Mouse (Mus musculus) limb, embryonic 14.5 days (tissue): ENCODE measurements at regions not wholly inside any gene's neighbourhood (a gene's known extent, or its start where the extent isn't known, plus 50 kb on each side); places are given as distances from the start of the nearest gene placed in this dataset.
A peak's percentile ranks its signal among the peaks of the same experiment; 100 is the strongest.
"Not testable (repeated sequence)": the region's sequence is repeated elsewhere in the genome, so short reads cannot be mapped to it uniquely, and the experiment has no call there.

Experiments
- ATAC-seq: fragments of 200-750 bp; cut with Nextera tagmentation; 2 replicates; pipeline ENCODE4 v1.8.0; 2017; ENCODE audit warnings: low read depth, moderate number of reproducible peaks, moderate TSS enrichment; ENCODE audit not compliant: low FRiP score
- DNase-seq: peaks from one replicate; pipeline ENCODE4 v3.0.0-alpha.2; 2015; ENCODE audit warnings: low spot score
- H3K27ac ChIP-seq: fragments of 300-500 bp; sonication (generic); replicated peaks from 2 replicates; pipeline ENCODE4 v1.5.1; 2014; ENCODE audit warnings: low read depth, mild to moderate bottlenecking, low read length, moderate library complexity, mixed read lengths
- H3K27me3 ChIP-seq: fragments of 300-500 bp; sonication (generic); 2 replicates; pipeline ENCODE4 v1.6.1; 2014; ENCODE audit warnings: low read length, mixed read lengths; ENCODE audit not compliant: control insufficient read depth, insufficient read depth
- H3K36me3 ChIP-seq: fragments of 300-500 bp; sonication (generic); 2 replicates; pipeline ENCODE4 v1.6.1; 2014; ENCODE audit warnings: mild to moderate bottlenecking, low read length, moderate library complexity, mixed read lengths; ENCODE audit not compliant: control insufficient read depth, insufficient read depth
- H3K4me1 ChIP-seq: fragments of 300-500 bp; sonication (generic); 2 replicates; pipeline ENCODE4 v1.6.1; 2014; ENCODE audit warnings: antibody characterized with exemption, low read length, mixed read lengths; ENCODE audit not compliant: control insufficient read depth, insufficient read depth
- H3K4me2 ChIP-seq: fragments of 300-500 bp; sonication (generic); replicated peaks from 2 replicates; pipeline ENCODE4 v1.6.1; 2014; ENCODE audit warnings: low read depth, mild to moderate bottlenecking, low read length, moderate library complexity; ENCODE audit not compliant: severe bottlenecking
- H3K4me3 ChIP-seq: fragments of 300-500 bp; sonication (generic); replicated peaks from 2 replicates; pipeline ENCODE4 v1.5.1; 2014; ENCODE audit warnings: low read length
- H3K9ac ChIP-seq: fragments of 300-500 bp; sonication (generic); 2 replicates; pipeline ENCODE4 v1.6.1; 2014; ENCODE audit warnings: mild to moderate bottlenecking, low read depth, low read length, moderate library complexity; ENCODE audit not compliant: severe bottlenecking
- H3K9me3 ChIP-seq: fragments of 300-500 bp; sonication (generic); 2 replicates; pipeline ENCODE4 v1.6.1; 2016; ENCODE audit warnings: low read length; ENCODE audit not compliant: control insufficient read depth
- POLR2A ChIP-seq: fragments of 200-500 bp; IDR thresholded peaks from 2 replicates; pipeline ENCODE4 v1.8.0; 2012; ENCODE audit warnings: inconsistent platforms, mild to moderate bottlenecking, moderate library complexity, borderline replicate concordance; ENCODE audit not compliant: insufficient read depth, insufficient read length; ENCODE audit errors: extremely low read depth
- WGBS: fragments of 180-500 bp; shearing (Covaris S2); extraction: QIAGEN DNeasy Blood & Tissue Kit; methylation state at CpG from one replicate; pipeline ENCODE4 v1.1.7; 2014; 5-methylcytosine and 5-hydroxymethylcytosine counted together

GRCm38 (mm10) chr2:51762866-51763265, 135.6 kb downstream of the Tas2r134 start:
- no peak overlapping the region for H3K9ac ChIP-seq
- H3K4me2 ChIP-seq = no peak overlapping the region
- H3K4me3 ChIP-seq = no peak overlapping the region
- H3K4me1 ChIP-seq = peaks cover 5% of the 10 kb centered on the region
- H3K36me3 ChIP-seq = no peaks in the 10 kb centered on the region
- DNase-seq = no peak
- no peaks in the 10 kb centered on the region for H3K27me3 ChIP-seq
- H3K27ac ChIP-seq = no peak overlapping the region
- WGBS = 92% methylated on average over 4 of the region's 4 CpGs
- no peak for ATAC-seq
- no peaks in the 10 kb centered on the region for H3K9me3 ChIP-seq
- no peak for TF ChIP-seq POLR2A

GRCm38 (mm10) chr2:51767507-51768135, 140.3 kb downstream of the Tas2r134 start:
- H3K4me2 ChIP-seq = no peak overlapping the region
- no peak overlapping the region for H3K9ac ChIP-seq
- 19% methylated on average over 4 of the region's 4 CpGs for whole genome bisulfite sequencing
- H3K4me1 ChIP-seq = peaks cover 11% of the 10 kb centered on the region
- no peaks in the 10 kb centered on the region for H3K36me3 ChIP-seq
- H3K4me3 ChIP-seq = no peak overlapping the region
- no peak overlapping the region for H3K27ac ChIP-seq
- DNase-seq (no peak), ATAC-seq (peak; percentile 53)
- no peaks in the 10 kb centered on the region for H3K9me3 ChIP-seq
- no peaks in the 10 kb centered on the region for H3K27me3 ChIP-seq
- no peak for TF ChIP-seq POLR2A

GRCm38 (mm10) chr2:51768298-51769271, 141.3 kb downstream of the Tas2r134 start:
- Histone ChIP-seq H3K9ac (no peak overlapping the region), H3K27ac (no peak overlapping the region), H3K4me2 (no peak overlapping the region), H3K4me1 (peaks cover 11% of the 10 kb centered on the region), H3K9me3 (no peaks in the 10 kb centered on the region), H3K4me3 (no peak overlapping the region), H3K36me3 (no peaks in the 10 kb centered on the region), H3K27me3 (no peaks in the 10 kb centered on the region)
- TF ChIP-seq POLR2A = no peak
- 35% methylated on average over 12 of the region's 12 CpGs for WGBS
- ATAC-seq = no peak
- DNase-seq = no peak

GRCm38 (mm10) chr2:51785169-51785568, 149.8 kb downstream of the Rbm43 start:
- Histone ChIP-seq H3K9me3 (no peaks in the 10 kb centered on the region), H3K27ac (no peak overlapping the region), H3K4me3 (no peak overlapping the region), H3K4me2 (no peak overlapping the region), H3K9ac (no peak overlapping the region), H3K4me1 (no peaks in the 10 kb centered on the region), H3K36me3 (no peaks in the 10 kb centered on the region), H3K27me3 (no peaks in the 10 kb centered on the region)
- DNase-seq (no peak), ATAC-seq (peak; percentile 57)
- 34% methylated on average over 1 of the region's 1 CpGs for WGBS
- TF ChIP-seq POLR2A = no peak

GRCm38 (mm10) chr2:51788896-51789295, 146.1 kb downstream of the Rbm43 start:
- Histone ChIP-seq H3K4me1 (no peaks in the 10 kb centered on the region), H3K27me3 (no peaks in the 10 kb centered on the region), H3K27ac (no peak overlapping the region), H3K4me2 (no peak overlapping the region), H3K4me3 (no peak overlapping the region), H3K36me3 (no peaks in the 10 kb centered on the region), H3K9ac (no peak overlapping the region), H3K9me3 (no peaks in the 10 kb centered on the region)
- 70% methylated on average over 3 of the region's 3 CpGs for WGBS
- TF ChIP-seq POLR2A = no peak
- ATAC-seq (no peak), DNase-seq (no peak)

GRCm38 (mm10) chr2:51793291-51793690, 141.7 kb downstream of the Rbm43 start:
- not testable (repeated sequence) for H3K27ac ChIP-seq, ATAC-seq, H3K36me3 ChIP-seq, H3K9me3 ChIP-seq, H3K9ac ChIP-seq, H3K4me1 ChIP-seq, DNase-seq, H3K4me2 ChIP-seq, H3K4me3 ChIP-seq, H3K27me3 ChIP-seq
- WGBS = 82% methylated on average over 2 of the region's 2 CpGs
